Mouse (Mus musculus) lung, postnatal 4 days (tissue): Measurements from ENCODE around the gene Hdac6.
A peak's percentile ranks its signal among the peaks of the same experiment; 100 is the strongest.
"Not testable (repeated sequence)": the region's sequence is repeated elsewhere in the genome, so short reads cannot be mapped to it uniquely, and the experiment has no call there.

ENCODE experiments used
- DNase-seq, 2 experiments: peaks; one replicate each; pipeline ENCODE4 v3.0.0; 2021

Gene Hdac6

DNA sequence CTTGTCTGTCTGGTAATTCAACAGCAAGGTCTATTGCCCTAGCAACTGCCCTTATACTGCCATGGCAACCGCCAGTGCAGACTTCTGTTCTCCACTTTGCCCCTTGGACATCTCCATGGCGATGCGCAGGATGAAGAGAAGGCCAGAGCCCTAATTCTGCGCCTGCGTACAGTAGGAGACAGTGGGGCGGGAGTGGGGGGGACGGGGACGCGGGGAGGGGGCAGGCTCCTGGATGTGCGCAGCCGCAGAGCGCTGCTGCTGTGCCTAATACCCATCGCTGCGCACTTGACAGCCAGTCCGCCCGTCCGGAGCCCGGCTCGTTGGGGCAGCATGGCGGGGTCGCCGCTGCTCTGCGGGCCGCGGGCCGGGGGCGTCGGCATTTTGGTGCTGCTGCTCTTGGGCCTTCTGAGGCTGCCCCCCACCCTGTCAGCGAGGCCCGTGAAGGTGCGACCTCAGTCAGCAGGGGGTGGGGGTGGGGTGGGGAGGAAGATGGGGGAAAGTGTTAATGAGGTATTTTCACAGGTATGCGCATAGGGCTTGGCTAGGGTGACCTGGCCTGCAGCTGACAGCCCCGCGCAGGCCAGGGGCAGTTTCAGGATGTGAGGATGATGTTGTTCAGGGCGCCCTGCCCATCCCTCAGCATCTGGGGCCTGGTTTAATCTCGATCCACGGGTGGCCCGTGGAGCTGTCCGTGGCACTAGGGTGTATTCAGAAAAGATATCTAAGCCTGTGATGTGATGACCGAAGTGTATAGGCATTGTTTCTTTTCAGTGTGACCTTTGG lies 27.9 kb downstream of the Hdac6 start, which contains the start of gene Pcsk1n:
Gene Pcsk1n (plus strand): TSS at position 222 of the 783 bp plus-strand sequence.
- no peak for DNase-seq

DNA sequence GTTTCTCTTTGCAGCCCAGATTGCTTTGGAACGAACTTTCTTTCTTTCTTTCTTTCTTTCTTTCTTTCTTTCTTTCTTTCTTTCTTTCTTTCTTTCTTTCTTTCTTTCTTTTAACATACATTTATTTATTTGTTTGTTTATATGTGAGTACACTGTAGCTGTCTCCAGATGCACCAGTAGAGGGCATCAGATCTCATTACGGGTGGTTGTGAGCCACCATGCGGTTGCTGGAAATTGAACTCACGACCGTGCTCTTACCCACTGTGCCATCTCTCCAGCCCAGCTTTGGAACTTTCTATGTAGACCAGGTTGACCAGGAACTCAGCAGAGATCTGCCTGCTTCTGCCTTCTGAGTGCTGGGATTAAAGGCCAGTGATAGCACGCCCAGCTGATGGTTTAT lies 29.7 kb downstream of the Hdac6 start:
- DNase-seq, result not testable (repeated sequence)

DNA sequence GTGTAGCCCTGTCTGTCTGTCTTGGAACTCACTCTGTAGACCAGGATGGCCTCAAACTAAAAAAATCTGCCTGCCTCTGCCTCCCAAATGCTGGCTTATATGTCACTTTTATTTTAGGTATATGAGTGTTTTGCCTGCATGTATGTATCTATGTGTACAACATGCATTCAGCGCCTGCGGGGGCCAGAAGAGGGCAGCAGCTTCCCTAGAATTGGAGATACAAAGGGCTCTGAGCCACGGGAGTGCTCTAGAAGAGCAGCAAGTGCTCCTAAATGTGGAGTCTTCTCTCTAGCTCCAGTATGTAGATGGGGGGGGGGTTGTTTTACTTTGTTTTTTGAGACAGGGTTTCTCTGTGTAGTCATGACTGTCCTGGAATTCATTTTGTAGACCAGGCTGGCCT lies 32.0 kb downstream of the Hdac6 start:
- peak in 1 of 2 experiments; percentile 60 for DNase-seq

DNA sequence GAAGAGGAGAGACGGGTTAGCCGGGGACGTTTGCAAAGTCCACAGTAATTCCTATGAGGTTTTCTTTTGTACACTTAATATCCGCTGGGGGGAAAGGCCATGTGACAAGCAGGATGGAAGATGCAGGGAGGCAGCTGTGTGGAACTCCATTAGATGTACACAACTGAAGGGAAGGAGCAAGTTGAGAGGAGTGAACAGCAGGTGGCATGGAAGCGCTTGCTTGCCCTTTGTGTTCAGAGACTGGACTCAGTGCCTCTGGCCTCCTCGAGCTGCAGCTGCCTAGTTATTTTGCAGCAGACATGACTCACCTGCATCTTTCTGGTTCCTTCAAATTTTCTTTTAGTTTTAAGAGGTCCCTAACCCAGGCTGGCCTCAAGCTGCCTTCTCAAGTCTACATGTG lies 37.2 kb downstream of the Hdac6 start:
- no peak for DNase-seq

DNA sequence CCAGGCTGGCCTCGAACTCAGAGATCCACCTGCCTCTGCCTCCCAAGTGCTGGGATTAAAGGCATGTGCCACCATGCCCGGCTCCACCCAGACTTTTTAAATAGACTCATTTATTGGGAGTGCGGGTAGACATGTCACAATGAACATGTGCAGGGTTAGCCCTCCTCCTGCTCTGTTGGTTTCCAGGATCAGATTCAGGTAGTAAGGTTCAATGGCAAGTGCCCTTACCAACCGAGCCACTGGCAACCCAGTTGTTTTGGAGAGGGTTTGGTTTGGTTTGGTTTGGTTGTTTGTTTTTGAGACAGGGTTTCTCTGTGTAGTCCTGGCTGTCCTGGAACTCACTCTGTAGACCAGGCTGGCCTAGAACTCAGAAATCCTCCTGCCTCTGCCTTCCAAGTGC lies 38.4 kb downstream of the Hdac6 start, which contains the start of gene Gm10490:
Gene Gm10490 (plus strand): TSS at position 301 of the 400 bp plus-strand sequence.
- DNase-seq, result not testable (repeated sequence)

DNA sequence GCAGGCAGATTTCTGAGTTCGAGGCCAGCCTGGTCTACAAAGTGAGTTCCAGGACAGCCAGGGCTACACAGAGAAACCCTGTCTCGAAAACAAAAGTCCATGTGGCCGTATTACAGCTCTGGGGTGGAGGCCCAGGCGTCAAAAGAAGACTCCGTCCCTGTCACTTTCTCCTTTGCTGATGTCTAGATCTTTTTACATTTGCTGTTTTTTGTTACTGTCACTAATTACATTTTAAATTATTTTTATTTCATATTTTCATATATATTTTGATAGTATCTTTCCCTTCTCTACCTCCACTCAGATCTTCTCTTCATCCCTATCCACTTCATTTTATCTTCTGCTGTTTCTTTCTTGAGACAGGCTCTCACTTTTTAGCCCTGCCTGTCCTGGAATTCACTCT lies 40.0 kb downstream of the Hdac6 start, which contains the start of gene Gm10491:
Gene Gm10491 (minus strand): TSS at position 101 of the 400 bp plus-strand sequence.
- no peak for DNase-seq

DNA sequence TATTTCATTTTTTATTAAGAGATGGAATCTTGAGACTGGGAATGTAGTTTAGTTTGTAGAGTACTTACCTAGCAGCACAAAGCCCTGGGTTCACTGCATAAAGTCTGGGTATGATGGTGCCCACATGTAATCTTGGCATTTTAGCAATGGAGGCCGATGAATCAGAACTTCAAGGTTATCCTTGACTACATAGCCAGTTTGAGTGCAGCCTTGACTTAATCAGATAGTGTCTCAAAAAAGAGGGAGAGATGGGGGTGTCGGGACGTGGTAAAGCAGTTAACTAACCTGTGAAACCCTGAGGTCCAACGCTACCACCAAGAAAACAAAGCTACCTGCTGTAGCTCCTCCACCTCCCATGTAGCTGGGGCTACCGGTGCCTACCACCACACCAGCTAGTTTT lies 43.2 kb downstream of the Hdac6 start:
- DNase-seq, result no peak

DNA sequence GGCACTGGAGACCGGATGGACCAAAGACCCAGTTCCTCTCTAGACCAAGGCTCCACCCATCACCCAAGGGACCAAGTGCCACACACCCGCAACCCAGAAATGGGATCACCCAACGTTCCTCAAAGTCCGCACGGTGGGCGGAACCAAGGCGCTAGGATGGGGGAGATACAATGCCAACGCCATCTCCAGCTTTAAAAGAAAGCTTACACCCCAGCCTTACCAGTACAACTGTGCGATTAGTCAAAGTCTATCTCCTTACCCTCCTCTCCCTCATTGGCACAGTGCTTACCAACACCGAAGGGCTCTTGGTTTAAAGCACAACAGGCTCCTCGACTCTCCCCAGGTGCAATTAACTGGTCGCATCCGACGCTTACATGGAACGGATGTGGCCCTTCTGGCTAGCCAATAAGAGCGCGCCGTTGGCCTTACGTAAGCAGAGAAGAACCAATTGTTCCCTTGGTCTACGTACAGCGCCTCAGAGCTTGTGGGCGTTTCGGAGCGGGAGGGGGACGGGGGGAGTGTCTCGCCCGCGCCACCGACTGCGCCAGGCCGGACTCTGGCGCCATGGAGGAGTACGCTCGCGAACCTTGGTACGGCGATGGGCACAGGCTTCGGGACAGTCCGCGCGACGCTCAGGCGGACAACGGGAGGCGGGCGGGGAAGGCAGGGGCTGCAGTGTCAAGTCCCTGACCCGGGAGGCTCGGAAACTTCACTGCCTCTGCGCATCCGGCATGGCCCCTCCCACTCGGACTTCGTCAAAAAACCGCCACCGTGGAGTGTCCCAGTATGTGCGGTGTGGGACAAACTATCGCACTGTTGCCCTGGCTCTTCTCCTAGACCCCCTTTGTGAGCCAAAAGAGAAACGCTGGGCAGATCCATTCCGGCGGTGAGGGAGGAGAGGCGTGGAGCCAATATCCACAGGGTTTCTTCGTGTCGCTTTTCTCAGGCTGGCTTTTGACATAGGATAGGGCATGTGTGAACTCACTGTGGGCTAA lies 48.5 kb downstream of the Hdac6 start, which contains the start of the genes Pqbp1 and Timm17b:
Gene Pqbp1 (minus strand): TSS at position 390 of the 995 bp plus-strand sequence.
Gene Timm17b (plus strand): TSS at position 478 of the 995 bp plus-strand sequence.
- peak; percentile 88 to 93 for DNase-seq

DNA sequence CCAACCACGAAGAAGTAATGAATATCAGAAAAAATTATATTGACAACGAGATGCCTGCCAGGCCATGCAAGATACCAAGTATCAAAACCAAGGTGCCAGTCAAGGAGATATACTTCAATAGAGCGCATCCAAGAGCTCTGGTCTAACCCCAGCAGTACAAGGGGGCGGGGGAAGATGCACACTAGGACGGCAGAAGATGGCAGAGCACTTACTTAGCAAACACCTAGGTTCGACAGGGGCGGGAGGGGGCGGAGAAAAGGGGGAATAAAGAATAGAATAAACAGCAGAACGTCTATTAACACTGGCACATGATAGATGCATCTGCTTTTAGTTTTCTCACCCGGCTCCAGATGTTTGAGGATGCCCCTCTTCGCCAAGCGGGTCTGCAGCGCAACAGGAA lies 49.5 kb downstream of the Hdac6 start:
- no peak for DNase-seq

DNA sequence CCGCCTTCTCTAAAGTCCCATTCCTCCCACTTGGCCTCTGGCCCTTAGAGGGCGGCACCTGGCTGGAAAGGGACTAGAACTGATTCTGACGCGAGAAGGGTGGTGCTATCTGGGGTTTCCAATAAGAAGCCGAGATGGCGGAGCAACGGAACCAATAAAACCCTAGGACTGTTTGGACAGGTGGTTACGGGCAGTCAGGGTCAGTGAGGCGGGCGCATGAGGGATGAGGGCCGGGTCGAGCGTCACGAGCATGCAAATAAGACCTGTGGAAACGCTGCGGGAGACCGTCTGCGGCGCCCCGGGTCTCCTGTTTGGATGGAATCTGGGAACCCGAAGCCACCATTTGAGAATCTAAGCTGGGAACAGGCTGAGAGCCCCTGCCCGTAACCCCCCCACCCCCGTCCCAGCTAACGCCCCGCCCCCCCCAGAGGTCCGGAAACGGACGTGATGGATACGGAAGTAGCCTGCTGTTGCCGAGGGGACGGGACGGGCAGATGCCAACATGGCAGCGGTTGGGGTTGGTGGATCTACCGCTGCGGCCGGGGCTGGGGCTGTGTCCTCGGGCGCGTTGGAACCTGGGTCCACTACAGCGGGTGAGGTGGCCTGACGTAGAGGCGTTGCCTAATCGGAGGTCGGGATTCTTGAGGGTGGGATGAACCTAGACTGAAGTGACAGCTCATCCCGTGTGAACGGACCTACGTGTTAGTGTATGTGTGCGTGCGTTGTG lies 63.7 kb downstream of the Hdac6 start, which contains the start of gene Slc35a2:
Gene Slc35a2 (plus strand): TSS at position 188 of the 727 bp plus-strand sequence.
- peak; percentile 84 to 90 for DNase-seq
